Mouse (Mus musculus): ENCODE measurements at regions not wholly inside any gene's neighbourhood (a gene's known extent, or its start where the extent isn't known, plus 50 kb on each side); places are given as distances from the start of the nearest gene placed in this dataset.
"Not testable (repeated sequence)": the region's sequence is repeated elsewhere in the genome, so short reads cannot be mapped to it uniquely, and the experiment has no call there.

- Histone ChIP-seq H3K9me3 (ENCODE audit: control insufficient read depth, insufficient read depth, low read depth, low read length) (no peaks in the 10 kb centered on the region), H3K36me3 (ENCODE audit: control insufficient read depth, insufficient read depth, low read length, poor library complexity, severe bottlenecking) (no peaks in the 10 kb centered on the region), H3K9ac (ENCODE audit: insufficient read depth, low read depth, low read length, poor library complexity, severe bottlenecking) (no peak overlapping the region), H3K27ac (ENCODE audit: insufficient read depth, low read depth, low read length, poor library complexity, severe bottlenecking) (no peak overlapping the region), H3K4me3 (ENCODE audit: insufficient read depth in 1 of 2, low read depth in 1 of 2, low read length in 2 of 2, poor library complexity in 1 of 2, severe bottlenecking in 1 of 2) (no peak overlapping the region), H3K4me1 (ENCODE audit: control insufficient read depth in 2 of 2, insufficient read depth in 2 of 2, low read length in 2 of 2, poor library complexity in 1 of 2) (no peaks in the 10 kb centered on the region)
- in situ Hi-C loops (cut with MboI; ENCODE audit: low sequenced_read_pairs in 2 of 2, unreplicated experiment in 2 of 2), result no loop called here
- TF ChIP-seq CHD2 (IDR thresholded peaks at IDR 0.05; ENCODE audit: low read depth, low read length) (no peak), HCFC1 (IDR thresholded peaks at IDR 0.05; ENCODE audit: borderline replicate concordance, insufficient read depth, low read length) (no peak), MAFK (IDR thresholded peaks at IDR 0.05; ENCODE audit: insufficient read depth, low read depth, low read length) (no peak), ZNF384 (IDR thresholded peaks at IDR 0.05; ENCODE audit: low read depth, low read length) (no peak), ZC3H11A (IDR thresholded peaks at IDR 0.05; ENCODE audit: borderline replicate concordance, low read depth, low read length) (no peak)
- DNase-seq (ENCODE audit: low read depth, low spot score), result no peak
These were observed 318.7 kb downstream of the Casp12 start for GRCm38 (mm10) chr9:5663886-5664285.

GRCm38 (mm10) chr9:5673551-5673950 is 328.3 kb downstream of the Casp12 start:
- TF ChIP-seq ZNF384 (IDR thresholded peaks at IDR 0.05; ENCODE audit: low read depth, low read length) (no peak), ZC3H11A (IDR thresholded peaks at IDR 0.05; ENCODE audit: borderline replicate concordance, low read depth, low read length) (no peak), HCFC1 (IDR thresholded peaks at IDR 0.05; ENCODE audit: borderline replicate concordance, insufficient read depth, low read length) (no peak), MAFK (IDR thresholded peaks at IDR 0.05; ENCODE audit: insufficient read depth, low read depth, low read length) (no peak), CHD2 (IDR thresholded peaks at IDR 0.05; ENCODE audit: low read depth, low read length) (no peak)
- Histone ChIP-seq H3K27ac (ENCODE audit: insufficient read depth, low read depth, low read length, poor library complexity, severe bottlenecking) (no peak overlapping the region), H3K4me1 (ENCODE audit: control insufficient read depth in 2 of 2, insufficient read depth in 2 of 2, low read length in 2 of 2, poor library complexity in 1 of 2) (no peaks in the 10 kb centered on the region), H3K9ac (ENCODE audit: insufficient read depth, low read depth, low read length, poor library complexity, severe bottlenecking) (no peak overlapping the region), H3K4me3 (ENCODE audit: insufficient read depth in 1 of 2, low read depth in 1 of 2, low read length in 2 of 2, poor library complexity in 1 of 2, severe bottlenecking in 1 of 2) (no peak overlapping the region), H3K9me3 (ENCODE audit: control insufficient read depth, insufficient read depth, low read depth, low read length) (no peaks in the 10 kb centered on the region), H3K36me3 (ENCODE audit: control insufficient read depth, insufficient read depth, low read length, poor library complexity, severe bottlenecking) (no peaks in the 10 kb centered on the region)
- DNase-seq (ENCODE audit: low read depth, low spot score), result no peak
- in situ Hi-C loops (cut with MboI; ENCODE audit: low sequenced_read_pairs in 2 of 2, unreplicated experiment in 2 of 2), result no loop called here

- in situ Hi-C loops (cut with MboI; ENCODE audit: low sequenced_read_pairs in 2 of 2, unreplicated experiment in 2 of 2), result no loop called here
- no peak for TF ChIP-seq CHD2 (IDR thresholded peaks at IDR 0.05; ENCODE audit: low read depth, low read length)
- no peak for TF ChIP-seq MAFK (IDR thresholded peaks at IDR 0.05; ENCODE audit: insufficient read depth, low read depth, low read length)
- TF ChIP-seq ZNF384 (IDR thresholded peaks at IDR 0.05; ENCODE audit: low read depth, low read length), result no peak
- no peak for TF ChIP-seq ZC3H11A (IDR thresholded peaks at IDR 0.05; ENCODE audit: borderline replicate concordance, low read depth, low read length)
- no peak for TF ChIP-seq HCFC1 (IDR thresholded peaks at IDR 0.05; ENCODE audit: borderline replicate concordance, insufficient read depth, low read length)
- Histone ChIP-seq H3K27ac (ENCODE audit: insufficient read depth, low read depth, low read length, poor library complexity, severe bottlenecking) (no peak overlapping the region), H3K4me1 (ENCODE audit: control insufficient read depth in 2 of 2, insufficient read depth in 2 of 2, low read length in 2 of 2, poor library complexity in 1 of 2) (no peaks in the 10 kb centered on the region), H3K9ac (ENCODE audit: insufficient read depth, low read depth, low read length, poor library complexity, severe bottlenecking) (no peak overlapping the region), H3K9me3 (ENCODE audit: control insufficient read depth, insufficient read depth, low read depth, low read length) (peaks cover 5% of the 10 kb centered on the region; the same call in 1 of the 2 replicates), H3K4me3 (ENCODE audit: insufficient read depth in 1 of 2, low read depth in 1 of 2, low read length in 2 of 2, poor library complexity in 1 of 2, severe bottlenecking in 1 of 2) (no peak overlapping the region), H3K36me3 (ENCODE audit: control insufficient read depth, insufficient read depth, low read length, poor library complexity, severe bottlenecking) (no peaks in the 10 kb centered on the region)
- DNase-seq (ENCODE audit: low read depth, low spot score), result no peak
These were observed 363.3 kb downstream of the Casp12 start for GRCm38 (mm10) chr9:5708482-5708881.

- H3K9me3 ChIP-seq (ENCODE audit: control insufficient read depth, insufficient read depth, low read depth, low read length), result peaks cover 5% of the 10 kb centered on the region; the same call in 1 of the 2 replicates
- in situ Hi-C loops (cut with MboI; ENCODE audit: low sequenced_read_pairs in 2 of 2, unreplicated experiment in 2 of 2), result no loop called here
- H3K36me3 ChIP-seq (ENCODE audit: control insufficient read depth, insufficient read depth, low read length, poor library complexity, severe bottlenecking), result no peaks in the 10 kb centered on the region
- no peak overlapping the region for H3K4me3 ChIP-seq (ENCODE audit: insufficient read depth in 1 of 2, low read depth in 1 of 2, low read length in 2 of 2, poor library complexity in 1 of 2, severe bottlenecking in 1 of 2)
- no peaks in the 10 kb centered on the region for H3K4me1 ChIP-seq (ENCODE audit: control insufficient read depth in 2 of 2, insufficient read depth in 2 of 2, low read length in 2 of 2, poor library complexity in 1 of 2)
- H3K27ac ChIP-seq (ENCODE audit: insufficient read depth, low read depth, low read length, poor library complexity, severe bottlenecking), result no peak overlapping the region
- DNase-seq (ENCODE audit: low read depth, low spot score), result no peak
- H3K9ac ChIP-seq (ENCODE audit: insufficient read depth, low read depth, low read length, poor library complexity, severe bottlenecking), result no peak overlapping the region
- no peak for TF ChIP-seq HCFC1 (IDR thresholded peaks at IDR 0.05; ENCODE audit: borderline replicate concordance, insufficient read depth, low read length)
- no peak for TF ChIP-seq ZNF384 (IDR thresholded peaks at IDR 0.05; ENCODE audit: low read depth, low read length)
- no peak for TF ChIP-seq ZC3H11A (IDR thresholded peaks at IDR 0.05; ENCODE audit: borderline replicate concordance, low read depth, low read length)
- TF ChIP-seq MAFK (IDR thresholded peaks at IDR 0.05; ENCODE audit: insufficient read depth, low read depth, low read length), result no peak
- TF ChIP-seq CHD2 (IDR thresholded peaks at IDR 0.05; ENCODE audit: low read depth, low read length), result no peak
These were observed 364.2 kb downstream of the Casp12 start for GRCm38 (mm10) chr9:5709480-5709879.

GRCm38 (mm10) chr9:5718585-5718984 is 373.4 kb downstream of the Casp12 start:
- not testable (repeated sequence) for H3K9me3 ChIP-seq (ENCODE audit: control insufficient read depth, insufficient read depth, low read depth, low read length)

More at GRCm38 (mm10) chr9:5718585-5718984, 373.4 kb downstream of the Casp12 start:
- H3K4me1 ChIP-seq (ENCODE audit: control insufficient read depth in 2 of 2, insufficient read depth in 2 of 2, low read length in 2 of 2, poor library complexity in 1 of 2); H3K9ac ChIP-seq (ENCODE audit: insufficient read depth, low read depth, low read length, poor library complexity, severe bottlenecking); H3K36me3 ChIP-seq (ENCODE audit: control insufficient read depth, insufficient read depth, low read length, poor library complexity, severe bottlenecking); H3K27ac ChIP-seq (ENCODE audit: insufficient read depth, low read depth, low read length, poor library complexity, severe bottlenecking); in situ Hi-C loops (cut with MboI; ENCODE audit: low sequenced_read_pairs in 2 of 2, unreplicated experiment in 2 of 2); DNase-seq (ENCODE audit: low read depth, low spot score); H3K4me3 ChIP-seq (ENCODE audit: insufficient read depth in 1 of 2, low read depth in 1 of 2, low read length in 2 of 2, poor library complexity in 1 of 2, severe bottlenecking in 1 of 2): not testable (repeated sequence)

Data from ES-E14 (cell line).